Mouse (Mus musculus) frontal cortex, postnatal 25 days (tissue): ENCODE data around the gene Pts.

Experiments used
- DNase-seq, 2 experiments: peaks; one replicate each; pipeline ENCODE4 v3.0.0; 2022; ENCODE audit warnings: low spot score in 2 of 2

The Pts gene

DNA sequence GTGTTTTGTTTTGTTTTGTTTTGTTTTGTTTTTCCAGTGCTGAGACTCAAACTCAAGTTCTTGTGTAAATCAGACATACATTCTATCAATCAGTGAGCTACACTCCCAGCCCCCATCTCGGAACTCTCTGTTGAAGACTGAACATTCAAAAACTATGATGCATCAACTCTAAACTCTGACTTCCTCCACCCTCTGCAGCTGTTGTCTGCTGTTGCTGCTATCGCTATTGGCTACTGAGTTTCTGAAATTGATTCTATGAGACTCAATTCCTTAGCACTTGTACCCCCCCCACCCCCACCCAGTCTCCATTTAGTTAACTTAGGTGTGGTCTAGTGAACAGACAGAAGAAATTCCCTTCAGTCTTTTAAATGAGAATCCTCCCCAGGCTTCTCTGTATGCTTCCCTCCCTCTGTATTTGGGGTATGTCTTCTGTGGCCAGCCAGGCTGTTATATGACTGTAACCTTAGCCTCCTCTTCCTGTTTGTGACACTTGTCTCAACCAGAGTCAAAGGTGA is 36.9 kb downstream of the Pts start:
- DNase-seq, result no peak

DNA sequence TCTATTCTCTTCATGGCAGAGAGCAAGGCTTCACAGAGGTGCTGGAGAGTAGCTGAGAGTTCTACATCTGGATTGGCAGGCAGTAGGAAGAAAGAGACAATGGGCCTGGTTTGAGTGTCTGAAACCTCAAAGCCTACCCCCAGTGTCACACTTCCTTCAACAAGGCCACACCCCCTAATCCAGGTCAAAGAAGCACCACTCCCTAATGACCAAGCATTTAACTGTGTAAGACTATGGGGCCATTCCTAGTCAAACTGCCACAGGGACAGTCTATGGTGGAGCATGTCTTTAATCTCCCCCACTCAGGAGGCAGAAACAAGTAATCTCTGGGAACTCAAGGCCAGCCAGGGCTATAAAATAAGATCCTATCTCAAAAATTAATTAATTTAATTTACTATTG is 37.7 kb downstream of the Pts start:
- DNase-seq, result no peak

DNA sequence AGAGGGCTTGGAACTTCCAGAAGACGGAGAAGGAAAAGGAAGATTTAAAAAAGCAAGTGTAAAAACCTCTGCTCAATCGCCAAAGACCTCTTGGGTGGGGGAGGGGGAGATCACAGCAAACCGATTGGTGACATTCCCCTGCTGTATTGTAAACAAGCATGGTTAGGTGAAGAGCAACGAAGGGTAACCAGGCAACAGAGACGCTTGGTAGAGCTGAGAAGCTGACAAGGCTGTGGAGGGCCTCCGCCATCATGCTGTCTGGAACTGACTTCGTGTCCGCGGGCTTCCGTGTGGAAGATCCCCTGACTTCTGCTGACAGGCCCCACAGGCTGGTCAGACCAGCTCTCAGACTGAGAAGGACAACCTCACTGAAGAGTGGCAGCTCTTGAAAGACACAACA is 43.0 kb downstream of the Pts start:
- DNase-seq, result no peak

DNA sequence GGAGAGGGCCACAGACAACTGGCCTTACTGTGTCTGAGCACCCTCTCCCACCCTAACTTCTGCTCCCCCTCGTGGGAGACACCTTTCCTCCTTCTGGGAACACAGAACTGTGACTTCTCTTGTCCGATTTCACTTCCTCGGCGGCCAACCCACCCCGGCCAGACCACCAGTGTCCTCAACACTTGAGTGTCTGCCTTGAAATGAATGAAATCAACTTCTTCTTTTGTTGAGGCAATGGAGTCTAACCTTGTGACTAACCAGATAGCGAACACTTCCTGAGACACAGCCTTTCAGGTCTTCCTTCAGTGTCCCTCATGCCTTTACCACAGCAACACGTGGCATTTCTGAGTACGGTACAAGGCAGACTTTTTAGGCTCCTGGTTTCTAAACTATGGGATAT is 45.8 kb downstream of the Pts start:
- no peak for DNase-seq

DNA sequence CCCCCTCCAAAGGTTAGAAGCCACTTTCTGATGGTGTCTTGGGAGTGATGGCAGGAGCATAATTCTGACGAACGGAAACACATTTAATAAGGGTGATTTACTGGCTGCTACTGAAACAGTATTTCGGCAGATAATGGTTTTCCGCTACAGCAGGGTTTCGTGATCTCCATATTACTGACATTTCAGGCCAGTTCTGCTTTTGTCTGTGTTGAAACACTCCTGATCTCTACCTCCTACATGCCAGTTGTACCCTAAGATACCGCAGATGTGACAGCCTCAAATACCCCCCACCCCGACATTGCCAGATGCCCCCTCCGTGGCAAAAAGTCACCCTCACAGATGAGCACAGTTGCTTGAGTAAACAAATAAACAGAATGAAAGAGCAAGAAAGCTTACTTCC is 49.0 kb downstream of the Pts start:
- DNase-seq, result no peak

DNA sequence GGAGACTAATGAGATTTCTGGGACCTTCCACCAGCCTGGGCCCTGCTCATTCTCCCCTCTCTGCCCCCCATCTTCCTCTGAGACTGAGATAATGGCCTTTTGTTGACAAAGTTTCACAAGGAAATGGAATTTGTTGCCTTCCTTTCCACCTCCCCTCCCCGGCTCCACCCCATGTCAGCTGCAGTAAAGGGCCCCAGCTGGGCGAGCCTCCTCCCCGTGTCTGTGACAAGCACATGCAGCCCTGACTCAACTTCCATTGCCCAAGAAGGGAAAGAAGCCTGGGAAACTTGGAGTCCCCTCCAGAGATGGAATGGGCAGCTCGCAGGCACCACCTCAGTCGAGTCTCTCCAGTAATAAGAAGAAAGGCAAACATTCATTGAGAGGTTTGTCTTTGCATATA is 49.7 kb downstream of the Pts start:
- DNase-seq, result no peak

DNA sequence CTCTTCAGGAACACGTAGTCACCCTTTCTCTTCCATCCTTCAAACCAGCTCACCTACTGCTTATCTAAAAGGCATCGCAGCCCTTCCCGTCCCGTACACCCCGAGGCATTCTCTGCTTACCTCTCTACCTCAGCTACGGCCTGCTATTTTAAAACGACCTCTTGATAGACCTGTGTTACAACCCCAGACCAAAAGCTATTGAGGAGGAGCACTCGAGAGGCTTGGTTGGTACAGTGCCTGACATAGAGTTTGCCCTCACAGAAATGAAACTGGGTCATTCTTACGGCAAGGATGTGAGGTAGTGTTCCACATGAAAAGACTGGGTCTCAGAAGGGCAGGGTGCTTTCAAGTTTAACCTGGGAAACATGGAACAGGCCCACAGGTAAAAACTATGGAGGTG is 51.3 kb downstream of the Pts start:
- no peak for DNase-seq

DNA sequence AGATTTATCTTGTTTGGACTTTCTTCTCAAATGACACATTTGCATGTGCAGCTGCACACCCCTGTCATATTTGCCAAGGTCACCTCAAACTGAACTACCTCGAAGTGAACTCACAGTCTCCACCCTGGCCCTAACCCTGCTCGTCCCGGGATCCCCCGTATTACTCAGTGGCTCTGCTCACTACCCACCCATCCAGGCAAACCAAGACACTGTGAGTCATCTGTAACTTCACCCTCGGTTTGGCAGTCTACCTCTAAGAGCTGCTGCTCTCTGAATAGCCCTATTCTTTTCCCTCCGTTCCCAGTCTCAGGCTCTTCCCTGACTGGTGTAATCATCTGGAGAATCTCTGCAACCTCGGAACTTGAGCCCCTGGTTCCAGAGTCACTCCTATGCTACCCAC is 51.9 kb downstream of the Pts start:
- DNase-seq, result no peak

DNA sequence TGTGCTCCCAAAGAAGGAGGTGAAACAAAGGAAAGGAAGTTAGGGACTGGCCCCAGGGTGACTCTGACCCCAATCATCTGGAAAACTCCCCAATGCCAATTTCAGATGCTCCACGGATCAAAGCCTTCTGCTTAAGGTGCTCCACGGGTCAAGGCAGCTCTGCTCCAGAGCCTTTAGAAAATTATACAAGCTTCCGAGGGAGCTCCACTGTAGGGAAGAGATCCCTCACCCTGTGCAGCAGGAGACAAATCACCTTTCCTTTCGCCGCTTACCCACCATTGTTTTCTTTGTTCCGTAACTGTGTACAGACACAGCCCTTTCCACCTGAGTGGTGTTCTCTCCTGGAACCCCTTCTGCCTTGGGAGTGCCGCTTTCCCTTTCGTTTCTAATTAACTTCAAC is 52.8 kb downstream of the Pts start:
- DNase-seq, result no peak

DNA sequence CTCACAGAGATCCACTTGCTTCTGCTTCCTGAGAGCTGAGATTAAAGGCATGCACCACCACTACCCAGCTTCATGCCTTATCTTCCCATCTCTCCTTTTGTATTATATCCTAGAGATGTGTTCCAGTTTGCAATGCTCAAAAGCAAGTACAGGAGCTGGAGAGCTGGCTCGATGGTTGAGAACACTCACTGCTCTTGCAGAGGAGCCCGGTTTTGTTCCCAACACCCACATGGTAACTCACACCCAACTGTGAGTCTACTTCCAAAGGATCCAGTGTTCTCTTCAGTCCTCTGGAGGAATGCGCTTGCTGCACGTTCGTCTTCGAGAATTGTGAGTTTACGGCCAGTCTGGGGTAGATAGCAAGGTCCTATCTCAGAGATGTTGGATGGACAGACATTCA is 53.2 kb downstream of the Pts start:
- DNase-seq, result no peak
